Mouse (Mus musculus): Measurements from ENCODE around the gene Als2. TPM values are rescaled to one million over a fixed set of nuclear protein-coding genes. Genes with fewer than 3 reads are reported as not detected.

The Als2 gene
- total RNA-seq (2023; ENCODE audit: inconsistent age), result 16.7 to 22.6 TPM (median 19.5 TPM) in 4 replicates

DNA sequence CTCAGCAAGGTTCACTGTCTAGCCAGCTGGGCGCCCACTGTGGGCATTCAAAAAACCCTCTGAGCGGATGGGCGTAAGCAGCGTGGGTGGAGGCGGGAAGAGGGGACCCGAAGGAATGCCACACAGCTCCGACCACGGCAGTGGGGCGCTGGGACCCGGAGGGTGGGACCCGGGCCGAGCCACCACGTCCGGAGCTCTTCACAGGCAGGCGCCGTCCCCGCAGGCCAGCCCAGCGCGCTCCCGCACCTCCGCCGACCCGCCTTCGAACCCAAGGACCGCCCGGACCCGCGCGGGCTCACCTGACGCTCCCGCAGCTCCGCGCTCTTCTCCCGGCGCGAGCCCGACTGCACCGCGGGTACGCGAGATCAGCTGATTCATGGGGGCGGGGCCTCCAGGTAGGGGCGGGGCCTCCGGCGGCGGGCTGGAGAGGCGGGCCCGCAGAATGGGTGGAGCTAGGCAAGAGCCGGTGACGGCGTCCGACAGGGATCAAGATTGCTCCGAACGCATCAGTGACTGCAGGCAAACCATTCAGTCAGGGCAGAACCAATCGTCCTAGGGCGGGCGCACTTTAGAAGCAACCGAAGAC is at the start of gene Als2:
Gene Als2 (minus strand): TSS at position 376 of the 586 bp plus-strand sequence.

GRCm38 (mm10) chr1:59256751-59257231 is 19.8 kb upstream of the Als2 start, which contains the start of gene Cdk15:
Gene Cdk15, plus strand, starts transcription at chr1:59256906.

GRCm38 (mm10) chr1:59163030-59163461 is 74.0 kb downstream of the Als2 start, which contains the start of gene Mpp4:
Gene Mpp4, minus strand, starts transcription at chr1:59163389.

DNA sequence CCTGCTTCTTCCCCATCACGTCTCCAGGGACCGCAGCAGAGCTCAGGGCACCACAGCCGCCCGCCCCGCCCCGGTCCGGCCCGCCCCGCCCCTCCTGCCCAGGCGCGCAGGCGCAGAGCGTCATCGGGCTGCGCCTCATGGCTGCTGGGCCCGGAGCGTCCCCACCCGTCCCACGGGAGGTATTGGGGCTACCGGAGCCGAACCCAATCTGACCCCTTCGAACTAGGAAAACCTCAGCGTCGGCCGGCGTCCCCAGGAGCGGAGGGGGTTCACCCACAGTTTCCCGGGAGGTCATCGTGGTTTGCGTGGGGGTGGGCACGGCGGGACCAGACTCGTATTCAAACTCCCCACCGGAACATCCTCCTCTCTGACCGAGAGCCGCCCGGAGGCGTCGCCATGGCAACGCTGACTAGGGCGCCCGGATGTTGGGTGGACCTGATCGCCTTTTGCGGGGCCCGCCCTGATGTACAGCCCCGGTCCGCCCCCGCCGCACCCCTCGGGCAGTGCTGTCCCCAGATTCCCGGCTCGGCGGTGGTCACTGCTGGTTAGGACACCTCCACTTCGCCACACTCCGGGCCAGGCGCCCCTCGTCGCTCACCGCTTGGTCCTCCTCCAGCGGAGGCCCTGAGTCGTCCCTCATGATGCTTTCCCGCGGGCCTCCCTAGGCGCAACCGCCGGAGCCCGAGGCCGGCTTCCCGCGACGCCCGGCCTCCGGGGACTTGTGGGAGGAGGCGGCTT is 117.1 kb downstream of the Als2 start, which contains the start of gene Tmem237:
Gene Tmem237 (minus strand): TSS at position 689 of the 738 bp plus-strand sequence.

Other genes starting within 250 kb of the Als2 start
- gene C2cd6, start 142.3 kb downstream of the Als2 start, total RNA-seq (2023; ENCODE audit: inconsistent age), result not detected in 4 replicates
- 2.2 to 3.9 TPM (median 2.7 TPM) in 4 replicates for gene Tmem237, start 116.8 kb downstream of the Als2 start, total RNA-seq (2023; ENCODE audit: inconsistent age)
- 0.36 to 1.7 TPM (median 1.0 TPM) in 4 replicates for gene Mpp4, start 73.8 kb downstream of the Als2 start, total RNA-seq (2023; ENCODE audit: inconsistent age)
- not detected in 4 replicates for gene Cdk15, start 19.7 kb upstream of the Als2 start, total RNA-seq (2023; ENCODE audit: inconsistent age)
- gene Fzd7, start 245.2 kb upstream of the Als2 start, total RNA-seq (2023; ENCODE audit: inconsistent age), result 0.16 to 0.32 TPM in 2 of 4 replicates, not detected in the others